Mouse (Mus musculus) G1E (cell line): ENCODE data around the gene Slc5a3.

Experiments used
- CTCF ChIP-seq: IDR thresholded peaks from 2 replicates; pipeline ENCODE4 v1.5.1; 2012; ENCODE audit warnings: low read depth, low read length, inconsistent platforms, mixed read lengths
- GATA1 ChIP-seq: IDR thresholded peaks from 2 replicates; pipeline ENCODE4 v1.6.1; 2012; ENCODE audit warnings: borderline replicate concordance, low read length, inconsistent platforms, mixed read lengths
- GATA2 ChIP-seq: IDR thresholded peaks from 2 replicates; pipeline ENCODE4 v1.6.1; 2012; ENCODE audit warnings: low read depth, low read length, inconsistent platforms, borderline replicate concordance
- TAL1 ChIP-seq: conservative IDR thresholded peaks from 2 replicates; pipeline ENCODE4 v1.6.1; 2012; ENCODE audit warnings: low read depth, low read length, inconsistent platforms, mixed read lengths

- TF ChIP-seq CTCF (no peak), GATA1 (no peak), TAL1 (no peak), GATA2 (no peak)
Measured at GRCm38 (mm10) chr16:92099598-92099997, 41.5 kb downstream of the Slc5a3 start.
